Mouse (Mus musculus) liver, adult 2 months (tissue): ENCODE results near the gene Cttnbp2nl.

ENCODE experiments used
- CTCF ChIP-seq: fragments of 200-500 bp; IDR thresholded peaks from 2 replicates; pipeline ENCODE4 v1.5.1; 2011; ENCODE audit warnings: low read depth, low read length, control low read depth
- POLR2A ChIP-seq: fragments of 200-500 bp; IDR thresholded peaks from 2 replicates; pipeline ENCODE4 v1.6.1; 2011; ENCODE audit warnings: low read length, control low read depth; ENCODE audit not compliant: insufficient read depth; ENCODE audit errors: extremely low read depth

- no peak for TF ChIP-seq CTCF
- no peak for TF ChIP-seq POLR2A
These were observed 41.1 kb downstream of the Cttnbp2nl start for GRCm38 (mm10) chr3:105011883-105012282.
